Mouse (Mus musculus) hindbrain, postnatal 0 days (tissue): Measurements from ENCODE around the gene Rnase10. TPM values are rescaled to one million over a fixed set of nuclear protein-coding genes. Genes with fewer than 3 reads are reported as not detected.
"Not testable (repeated sequence)": the region's sequence is repeated elsewhere in the genome, so short reads cannot be mapped to it uniquely, and the experiment has no call there.

ENCODE experiments used
- ATAC-seq: fragments of 200-750 bp; cut with Nextera tagmentation; 2 replicates; pipeline ENCODE4 v1.8.0; 2017; ENCODE audit warnings: mild to moderate bottlenecking, moderate TSS enrichment, moderate library complexity
- DNase-seq: peaks from one replicate; pipeline ENCODE4 v3.0.0-alpha.2; 2015; ENCODE audit warnings: low spot score
- H3K27ac ChIP-seq: fragments of 300-500 bp; sonication (generic); 2 replicates; pipeline ENCODE4 v1.5.1; 2014; ENCODE audit warnings: mild to moderate bottlenecking
- H3K27me3 ChIP-seq: fragments of 300-500 bp; sonication (generic); 2 replicates; pipeline ENCODE4 v1.6.1; 2014; ENCODE audit warnings: low read length, mixed read lengths; ENCODE audit not compliant: insufficient read depth
- H3K36me3 ChIP-seq: fragments of 300-500 bp; sonication (generic); 2 replicates; pipeline ENCODE4 v1.6.1; 2014; ENCODE audit warnings: low read length, mixed read lengths; ENCODE audit not compliant: insufficient read depth
- H3K4me1 ChIP-seq: fragments of 300-500 bp; sonication (generic); 2 replicates; pipeline ENCODE4 v1.6.1; 2014; ENCODE audit warnings: antibody characterized with exemption, low read length, mixed read lengths; ENCODE audit not compliant: insufficient read depth
- H3K4me2 ChIP-seq: fragments of 300-500 bp; sonication (generic); 2 replicates; pipeline ENCODE4 v1.6.1; 2014; ENCODE audit warnings: low read depth, mild to moderate bottlenecking, low read length, moderate library complexity, mixed read lengths
- H3K4me3 ChIP-seq: fragments of 300-500 bp; sonication (generic); 2 replicates; pipeline ENCODE4 v1.5.1; 2014; ENCODE audit warnings: low read length
- H3K9ac ChIP-seq: fragments of 300-500 bp; sonication (generic); replicated peaks from 2 replicates; pipeline ENCODE4 v1.6.1; 2014; ENCODE audit warnings: mild to moderate bottlenecking, low read length, moderate library complexity, mixed read lengths
- H3K9me3 ChIP-seq: fragments of 300-500 bp; sonication (generic); 2 replicates; pipeline ENCODE4 v1.6.1; 2016; ENCODE audit warnings: low read length, mixed read lengths
- CTCF ChIP-seq: IDR thresholded peaks from 2 replicates; pipeline ENCODE4 v1.5.1; 2016; ENCODE audit warnings: antibody characterized with exemption, control low read depth, low read depth
- WGBS: fragments of 180-500 bp; shearing (Covaris S2); extraction: QIAGEN DNeasy Blood & Tissue Kit; methylation state at CpG from one replicate; pipeline ENCODE4 v1.1.7; 2014; 5-methylcytosine and 5-hydroxymethylcytosine counted together
- polyA plus RNA-seq: library from polyadenylated mRNA; unstranded; fragments of >200 nt; fragmentation: Nextera tagmentation; extraction: Ambion mirVana; gene quantifications from 2 replicates; pipeline ENCODE4 v1.2.1, GENCODE M21; 2015
- total RNA-seq: library from RNA; depleted of rRNA; stranded (reverse); fragments of >200 nt; gene quantifications from 2 replicates; pipeline ENCODE4 v1.2.3, GENCODE M21; 2014

Gene Rnase10
- total and polyA plus RNA-seq, 2 experiments from 2014 or later: 0.21 TPM; not detected in 1

DNA sequence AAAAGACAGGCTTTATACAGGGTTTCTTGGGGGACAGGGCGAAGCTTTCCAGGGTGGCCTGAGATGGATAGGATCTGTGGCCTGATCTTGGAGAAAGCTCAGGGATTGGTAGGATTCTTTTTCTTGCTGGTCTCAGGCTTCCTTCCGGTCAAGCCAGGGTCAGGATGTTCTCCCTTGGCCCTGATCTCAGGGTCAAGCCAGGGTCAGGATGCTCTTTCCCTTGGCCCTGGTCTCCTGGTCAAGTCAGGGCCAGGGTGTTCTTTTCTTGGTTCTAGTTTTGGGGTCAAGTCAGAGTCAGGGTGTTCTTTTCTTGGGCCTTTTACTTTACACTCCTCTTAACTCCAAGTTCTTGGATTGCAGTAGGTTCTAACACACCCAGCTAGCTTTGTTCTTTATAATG is 19.9 kb upstream of the Rnase10 start:
- Histone ChIP-seq H3K36me3 (no peaks in the 10 kb centered on the region), H3K27me3 (no peaks in the 10 kb centered on the region), H3K4me2 (no peak overlapping the region), H3K4me3 (no peak overlapping the region), H3K9ac (no peak overlapping the region), H3K4me1 (no peaks in the 10 kb centered on the region), H3K9me3 (no peaks in the 10 kb centered on the region), H3K27ac (no peak overlapping the region)
- WGBS: 100% methylated on average over 2 of the region's 2 CpGs
- DNase-seq: no peak
- TF ChIP-seq CTCF: no peak
- no peak for ATAC-seq

DNA sequence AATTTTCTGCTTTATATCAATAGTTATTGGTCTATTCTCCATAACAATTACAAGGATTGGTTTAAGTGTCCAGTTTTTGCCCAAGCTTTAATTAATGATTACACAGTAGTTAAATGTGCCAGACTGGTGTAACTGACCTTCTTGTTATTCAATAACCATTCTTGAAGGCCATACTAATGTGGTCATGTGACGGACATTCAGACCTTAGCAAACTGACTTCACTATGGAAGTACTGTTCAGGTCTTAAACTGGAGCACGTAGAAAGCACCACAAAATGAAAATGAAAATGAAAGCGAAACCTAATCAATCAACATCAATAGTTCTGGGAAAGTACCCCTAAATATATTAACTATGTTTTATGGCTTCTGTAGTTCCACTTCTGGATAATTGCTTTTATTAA is 16.5 kb upstream of the Rnase10 start:
- no peaks in the 10 kb centered on the region for H3K36me3 ChIP-seq
- H3K9me3 ChIP-seq: no peaks in the 10 kb centered on the region
- ATAC-seq (no peak), DNase-seq (no peak)
- H3K4me3 ChIP-seq: no peak overlapping the region
- no peak for TF ChIP-seq CTCF
- H3K27ac ChIP-seq: no peak overlapping the region
- H3K4me1 ChIP-seq: no peaks in the 10 kb centered on the region
- WGBS: 80% methylated on average over 3 of the region's 3 CpGs
- no peaks in the 10 kb centered on the region for H3K27me3 ChIP-seq
- H3K4me2 ChIP-seq: no peak overlapping the region
- H3K9ac ChIP-seq: no peak overlapping the region

DNA sequence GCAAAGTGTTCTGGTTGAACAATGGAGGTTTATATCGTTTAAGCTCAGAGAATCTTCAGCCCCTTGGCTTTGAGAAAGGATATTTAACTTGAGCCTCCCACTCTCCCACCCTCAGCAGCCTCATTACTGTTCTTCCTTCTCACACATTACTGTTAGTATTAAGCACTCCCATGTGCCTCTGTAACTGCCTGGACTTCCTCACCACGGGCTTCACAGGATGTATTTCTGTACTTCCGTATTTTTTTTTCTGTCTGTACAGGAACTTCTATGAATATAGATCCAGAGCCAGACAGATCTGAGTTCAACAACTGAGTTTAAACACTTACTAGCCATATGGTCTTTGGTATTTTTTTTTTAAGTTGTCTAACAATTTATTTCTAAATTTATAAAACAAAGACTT is 10.5 kb upstream of the Rnase10 start:
- no peak overlapping the region for H3K27ac ChIP-seq
- no peaks in the 10 kb centered on the region for H3K36me3 ChIP-seq
- no peak for ATAC-seq
- WGBS: 76% methylated on average over 3 of the region's 3 CpGs
- no peak overlapping the region for H3K9ac ChIP-seq
- H3K4me3 ChIP-seq: no peak overlapping the region
- H3K27me3 ChIP-seq: no peaks in the 10 kb centered on the region
- H3K4me2 ChIP-seq: no peak overlapping the region
- no peak for TF ChIP-seq CTCF
- H3K4me1 ChIP-seq: no peaks in the 10 kb centered on the region
- H3K9me3 ChIP-seq: no peaks in the 10 kb centered on the region
- DNase-seq: no peak

DNA sequence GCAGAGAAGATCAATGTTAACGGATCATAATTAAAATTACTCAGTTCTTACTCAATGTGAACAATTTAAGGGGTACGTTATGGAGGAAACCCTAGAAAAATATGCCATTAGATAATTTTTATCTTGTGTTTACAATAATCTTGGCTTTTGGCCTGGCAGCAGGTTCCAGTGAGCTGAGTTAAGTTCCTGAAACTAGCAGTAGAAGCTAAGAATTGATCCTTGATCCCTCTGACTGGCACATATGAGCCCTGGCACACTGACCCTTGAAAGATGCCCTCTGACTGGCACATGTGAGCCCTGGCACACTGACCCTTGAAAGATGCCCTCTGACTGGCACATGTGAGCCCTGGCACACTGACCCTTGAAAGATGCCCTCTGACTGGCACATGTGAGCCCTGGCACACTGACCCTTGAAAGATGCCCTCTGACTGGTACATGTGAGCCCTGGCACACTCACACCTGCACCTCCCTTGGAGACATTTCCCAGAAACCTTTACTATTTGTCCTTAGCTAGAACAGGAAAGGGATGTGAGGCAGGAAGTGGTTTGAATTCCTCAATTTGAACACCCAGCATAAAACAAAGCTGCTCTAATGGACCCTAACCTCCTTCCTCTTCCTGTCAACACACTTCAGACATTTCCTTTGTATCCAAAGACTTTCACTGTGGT is 9.4 kb upstream of the Rnase10 start:
- Histone ChIP-seq H3K4me2 (no peak overlapping the region), H3K27ac (no peak overlapping the region), H3K9me3 (no peaks in the 10 kb centered on the region), H3K36me3 (no peaks in the 10 kb centered on the region), H3K4me3 (no peak overlapping the region), H3K27me3 (no peaks in the 10 kb centered on the region), H3K9ac (no peak overlapping the region), H3K4me1 (no peaks in the 10 kb centered on the region)
- 84% methylated on average over 2 of the region's 2 CpGs for WGBS
- DNase-seq (no peak), ATAC-seq (no peak)
- TF ChIP-seq CTCF: no peak

DNA sequence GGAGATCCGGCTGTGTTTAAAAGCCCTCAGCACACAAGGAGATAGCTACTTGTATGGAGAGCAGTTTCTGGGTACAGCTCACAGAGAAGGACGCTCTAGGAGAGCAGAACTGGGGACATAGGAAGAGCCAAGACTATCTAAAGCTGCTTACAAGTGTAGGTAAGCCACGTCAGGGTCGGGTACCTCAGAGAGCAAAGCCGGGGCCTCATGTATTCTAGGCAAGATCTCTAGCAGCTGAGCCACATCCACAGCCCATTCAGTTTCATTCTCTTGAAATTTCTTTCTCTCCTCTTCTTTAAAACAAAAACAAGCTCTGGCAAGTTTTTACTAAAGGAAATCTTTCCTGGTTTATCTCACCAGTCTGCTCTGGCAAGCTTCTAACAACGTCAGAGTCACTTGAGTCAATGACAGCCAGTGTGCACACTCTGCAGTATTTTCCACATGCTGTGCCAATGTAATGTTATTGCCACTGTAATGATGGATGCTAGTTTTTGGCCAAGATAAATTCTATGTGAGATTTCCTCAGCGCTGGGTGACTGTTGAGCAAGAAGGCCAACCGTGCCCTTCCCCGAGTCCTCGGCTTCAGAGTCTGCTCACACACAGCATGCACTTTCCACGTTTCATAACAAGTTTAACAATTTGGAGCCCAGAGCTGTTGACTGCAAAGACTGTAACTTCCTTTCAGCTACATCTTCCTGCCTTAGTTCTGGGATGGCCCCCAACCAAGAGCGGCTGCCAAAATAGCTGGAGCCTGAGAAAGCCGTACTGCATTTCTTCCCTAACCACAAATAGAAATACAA is 563 bp downstream of the Rnase10 start:
- ATAC-seq: peak; percentile 56; the same call in 1 of the 2 replicates
- Histone ChIP-seq H3K27ac (peak overlapping the region; percentile 45), H3K9ac (no peak overlapping the region), H3K27me3 (no peaks in the 10 kb centered on the region), H3K36me3 (no peaks in the 10 kb centered on the region), H3K4me3 (no peak overlapping the region), H3K4me2 (no peak overlapping the region), H3K9me3 (no peaks in the 10 kb centered on the region), H3K4me1 (no peaks in the 10 kb centered on the region)
- 63% methylated on average over 13 of the region's 13 CpGs for WGBS
- no peak for TF ChIP-seq CTCF
- DNase-seq: peak; percentile 19

GRCm38 (mm10) chr14:51008781-51009180 is 1.2 kb downstream of the Rnase10 start:
- no peak overlapping the region for H3K4me3 ChIP-seq
- no peaks in the 10 kb centered on the region for H3K27me3 ChIP-seq
- H3K36me3 ChIP-seq: no peaks in the 10 kb centered on the region
- ATAC-seq: no peak
- H3K4me1 ChIP-seq: no peaks in the 10 kb centered on the region
- H3K9me3 ChIP-seq: no peaks in the 10 kb centered on the region
- WGBS: 81% methylated on average over 4 of the region's 4 CpGs
- no peak for TF ChIP-seq CTCF
- no peak overlapping the region for H3K4me2 ChIP-seq
- DNase-seq: no peak
- no peak overlapping the region for H3K9ac ChIP-seq
- 0 out of 2 replicates have a peak overlapping the region, but pooled peaks have one; percentile 45 for H3K27ac ChIP-seq

DNA sequence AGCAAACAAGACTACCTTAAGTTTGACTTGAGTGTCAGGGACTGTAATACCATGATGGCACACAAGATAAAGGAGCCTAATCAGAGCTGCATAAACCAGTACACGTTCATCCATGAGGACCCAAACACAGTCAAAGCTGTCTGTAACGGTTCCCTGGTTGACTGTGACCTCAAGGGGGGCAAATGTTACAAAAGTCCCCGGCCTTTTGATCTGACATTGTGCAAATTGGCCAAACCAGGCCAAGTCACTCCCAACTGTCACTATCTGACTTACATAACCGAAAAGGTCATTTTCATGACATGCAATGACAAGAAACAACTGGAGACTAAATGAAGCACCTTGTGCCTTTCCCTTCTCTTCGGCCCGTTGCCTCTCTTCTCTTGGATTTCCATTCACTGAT is 2.0 kb downstream of the Rnase10 start:
- TF ChIP-seq CTCF: no peak
- Histone ChIP-seq H3K27ac (no peak overlapping the region), H3K4me2 (no peak overlapping the region), H3K9ac (no peak overlapping the region), H3K9me3 (no peaks in the 10 kb centered on the region), H3K27me3 (no peaks in the 10 kb centered on the region), H3K36me3 (no peaks in the 10 kb centered on the region), H3K4me1 (no peaks in the 10 kb centered on the region), H3K4me3 (no peak overlapping the region)
- no peak for ATAC-seq
- WGBS: 88% methylated on average over 6 of the region's 6 CpGs
- no peak for DNase-seq

- 87% methylated on average over 3 of the region's 3 CpGs for WGBS
- not testable (repeated sequence) for ATAC-seq, H3K27ac ChIP-seq, H3K9ac ChIP-seq, H3K27me3 ChIP-seq, H3K4me1 ChIP-seq, DNase-seq, H3K9me3 ChIP-seq, H3K4me3 ChIP-seq, H3K36me3 ChIP-seq, H3K4me2 ChIP-seq
These were observed 7.2 kb downstream of the Rnase10 start for GRCm38 (mm10) chr14:51014724-51015123.
